Mouse (Mus musculus) bone marrow macrophage, adult 2 months (primary cell): ENCODE data around the gene Dtwd1. TPM values are rescaled to one million over a fixed set of nuclear protein-coding genes. Genes with fewer than 3 reads are reported as not detected.
"Not testable (repeated sequence)": the region's sequence is repeated elsewhere in the genome, so short reads cannot be mapped to it uniquely, and the experiment has no call there.

Source experiments
- H3K27ac ChIP-seq: 2 replicates; pipeline ENCODE4 v1.5.1; 2012; ENCODE audit warnings: low read depth, low read length; ENCODE audit not compliant: insufficient read depth
- H3K4me1 ChIP-seq: 2 replicates; pipeline ENCODE4 v1.6.1; 2012; ENCODE audit warnings: low read length; ENCODE audit not compliant: control insufficient read depth, insufficient read depth
- H3K4me3 ChIP-seq: 2 replicates; pipeline ENCODE4 v1.5.1; 2012; ENCODE audit warnings: mild to moderate bottlenecking, low read length, moderate library complexity; ENCODE audit not compliant: insufficient read depth
- CTCF ChIP-seq: IDR thresholded peaks from 2 replicates; pipeline ENCODE4 v1.5.1; 2012; ENCODE audit warnings: low read depth, mild to moderate bottlenecking, low read length, moderate library complexity
- POLR2A ChIP-seq: IDR thresholded peaks from 2 replicates; pipeline ENCODE4 v1.6.1; 2012; ENCODE audit warnings: mild to moderate bottlenecking, low read depth, low read length, borderline replicate concordance
- polyA plus RNA-seq: library from polyadenylated mRNA; stranded (reverse); fragments of >200 nt; gene quantifications from 2 replicates; pipeline ENCODE4 v1.2.4, GENCODE M21; 2012; ENCODE audit not compliant: missing spikeins, insufficient read depth, insufficient read length

Dtwd1 gene
- polyA plus RNA-seq, 1 experiment, result 7.0 TPM

GRCm38 (mm10) chr2:126198971-126199370, 47.0 kb downstream of the Dtwd1 start:
- Histone ChIP-seq H3K27ac (no peak overlapping the region), H3K4me1 (no peaks in the 10 kb centered on the region), H3K4me3 (no peak overlapping the region)
- TF ChIP-seq CTCF, result no peak
- no peak for TF ChIP-seq POLR2A

GRCm38 (mm10) chr2:126211011-126211680, 59.2 kb downstream of the Dtwd1 start:
- Histone ChIP-seq H3K4me3 (no peak overlapping the region), H3K27ac (no peak overlapping the region), H3K4me1 (no peaks in the 10 kb centered on the region)
- TF ChIP-seq CTCF (no peak), POLR2A (no peak)

GRCm38 (mm10) chr2:126214800-126215199, 62.9 kb downstream of the Dtwd1 start, which contains the start of gene Gm17555:
Gene Gm17555, plus strand, starts transcription at chr2:126215100.
- not testable (repeated sequence) for H3K4me3 ChIP-seq, H3K27ac ChIP-seq, H3K4me1 ChIP-seq

Other genes starting within 250 kb of the Dtwd1 start
- gene Fgf7, start 117.5 kb upstream of the Dtwd1 start, polyA plus RNA-seq, result 1.1 and 1.4 TPM in 2 replicates
- not detected in 2 replicates for gene Fam227b, start 137 bp upstream of the Dtwd1 start, polyA plus RNA-seq
- not detected in 2 replicates for gene Gm17555, start 63.0 kb downstream of the Dtwd1 start, polyA plus RNA-seq